Mouse (Mus musculus): Measurements from ENCODE around the gene Eif2a.
A peak's percentile ranks its signal among the peaks of the same experiment; 100 is the strongest.

- TF ChIP-seq CTCF (IDR thresholded peaks at IDR 0.05; ENCODE audit: borderline replicate concordance, control insufficient read depth, extremely low read depth, insufficient read depth, low read length, poor library complexity) (peak; percentile 53), POLR2A (IDR thresholded peaks at IDR 0.05; ENCODE audit: control insufficient read depth, extremely low read depth, insufficient read depth, low read length, poor library complexity) (peak; percentile 86)
Observed at GRCm38 (mm10) chr3:58525652-58526407, at the start of gene Eif2a, which contains the start of gene Serp1.
